Mouse (Mus musculus) heart, postnatal 0 days (tissue): Measurements from ENCODE around the gene Bcat2. TPM values are rescaled to one million over a fixed set of nuclear protein-coding genes. Genes with fewer than 3 reads are reported as not detected.
A peak's percentile ranks its signal among the peaks of the same experiment; 100 is the strongest.

Experiments
- ATAC-seq: fragments of 200-750 bp; cut with Nextera tagmentation; 2 replicates; pipeline ENCODE4 v1.8.0; 2017; ENCODE audit warnings: low read depth, moderate number of reproducible peaks, moderate library complexity; ENCODE audit not compliant: insufficient read depth
- DNase-seq: peaks from one replicate; pipeline ENCODE4 v3.0.0-alpha.2; 2016; ENCODE audit warnings: low spot score
- H3K27ac ChIP-seq: fragments of 300-500 bp; sonication (generic); 2 replicates; pipeline ENCODE4 v1.5.1; 2014; ENCODE audit warnings: low read depth, mild to moderate bottlenecking
- H3K27me3 ChIP-seq: fragments of 300-500 bp; sonication (generic); 2 replicates; pipeline ENCODE4 v1.6.1; 2014; ENCODE audit warnings: low read length, mixed read lengths; ENCODE audit not compliant: control insufficient read depth, insufficient read depth
- H3K36me3 ChIP-seq: fragments of 300-500 bp; sonication (generic); replicated peaks from 2 replicates; pipeline ENCODE4 v1.6.1; 2014; ENCODE audit warnings: low read length, mixed read lengths; ENCODE audit not compliant: control insufficient read depth, insufficient read depth
- H3K4me1 ChIP-seq: fragments of 300-500 bp; sonication (generic); 2 replicates; pipeline ENCODE4 v1.6.1; 2014; ENCODE audit warnings: antibody characterized with exemption; ENCODE audit not compliant: control insufficient read depth, insufficient read depth
- H3K4me2 ChIP-seq: fragments of 300-500 bp; sonication (generic); 2 replicates; pipeline ENCODE4 v1.6.1; 2014; ENCODE audit warnings: low read depth, mild to moderate bottlenecking, low read length, moderate library complexity
- H3K4me3 ChIP-seq: fragments of 300-500 bp; sonication (generic); 2 replicates; pipeline ENCODE4 v1.5.1; 2014; ENCODE audit warnings: low read depth, low read length
- H3K9ac ChIP-seq: fragments of 300-500 bp; sonication (generic); replicated peaks from 2 replicates; pipeline ENCODE4 v1.6.1; 2014; ENCODE audit warnings: low read depth, low read length, mixed read lengths
- H3K9me3 ChIP-seq: fragments of 300-500 bp; sonication (generic); replicated peaks from 2 replicates; pipeline ENCODE4 v1.6.1; 2016; ENCODE audit warnings: low read length; ENCODE audit not compliant: control insufficient read depth
- CTCF ChIP-seq: IDR thresholded peaks from 2 replicates; pipeline ENCODE4 v1.5.1; 2016; ENCODE audit warnings: antibody characterized with exemption, control low read depth, low read depth
- EP300 ChIP-seq: IDR thresholded peaks from 2 replicates; pipeline ENCODE4 v1.6.1; 2016; ENCODE audit warnings: antibody characterized with exemption, low read depth
- WGBS: fragments of 180-500 bp; shearing (Covaris S2); extraction: QIAGEN DNeasy Blood & Tissue Kit; methylation state at CpG from one replicate; pipeline ENCODE4 v1.1.7; 2014; 5-methylcytosine and 5-hydroxymethylcytosine counted together
- polyA plus RNA-seq: library from polyadenylated mRNA; unstranded; fragments of >200 nt; fragmentation: Nextera tagmentation; extraction: Ambion mirVana; gene quantifications from 2 replicates; pipeline ENCODE4 v1.2.1, GENCODE M21; 2015
- total RNA-seq: library from RNA; depleted of rRNA; stranded (reverse); fragments of >200 nt; gene quantifications from 2 replicates; pipeline ENCODE4 v1.2.3, GENCODE M21; 2014; ENCODE audit warnings: low replicate concordance

Bcat2 gene
- total and polyA plus RNA-seq, 2 experiments from 2014 or later: 70.6 to 73.7 TPM

DNA sequence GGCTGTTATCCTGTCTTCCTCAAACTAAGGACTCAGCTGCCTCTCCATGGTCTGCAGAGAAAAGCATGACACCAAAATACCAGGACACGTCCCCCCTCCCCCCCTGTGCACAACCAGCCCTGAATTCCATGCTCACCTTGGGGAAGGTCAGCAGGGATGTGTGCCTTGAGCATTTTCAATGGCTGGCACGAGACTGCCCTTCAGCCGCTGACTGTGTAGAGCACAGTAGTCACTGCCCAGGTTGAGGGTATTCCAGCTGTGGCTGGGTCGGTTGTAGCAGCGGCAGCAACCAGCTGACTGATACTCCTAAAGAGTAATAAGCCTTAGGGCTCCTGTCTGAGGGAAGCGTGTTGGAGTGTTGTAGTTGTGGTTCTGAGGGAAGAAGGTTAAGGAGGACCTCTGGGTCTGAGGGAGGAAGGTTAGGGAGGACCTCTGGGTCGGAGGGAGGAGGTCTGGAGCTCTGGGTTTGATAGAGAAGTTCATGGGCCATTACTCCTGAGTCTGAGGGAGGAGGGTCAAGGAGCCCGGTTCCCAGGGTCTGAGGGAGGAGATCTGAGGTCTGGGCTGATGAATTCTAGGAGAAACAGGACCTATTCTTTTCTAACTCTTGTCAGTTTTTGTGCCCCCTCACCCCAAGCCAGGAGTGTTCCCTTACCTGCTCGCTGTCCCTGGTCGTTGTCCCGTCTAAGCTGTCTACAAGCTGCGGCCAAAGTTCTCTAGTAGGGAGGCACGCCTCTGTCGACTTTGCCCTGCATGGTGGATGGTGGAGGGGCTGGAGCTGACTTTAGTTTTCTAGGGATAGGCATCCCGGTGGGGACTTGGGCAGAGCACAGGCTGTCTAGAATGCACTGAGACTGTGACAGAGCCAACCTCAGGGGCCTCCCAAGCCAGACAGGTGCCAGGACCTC lies 4.8 kb downstream of the Bcat2 start:
- Histone ChIP-seq H3K27me3 (no peaks in the 10 kb centered on the region), H3K4me2 (peak overlapping the region; percentile 3; the same call in 1 of the 2 replicates), H3K9me3 (no peaks in the 10 kb centered on the region), H3K27ac (peak overlapping the region; percentile 56), H3K4me1 (peaks cover 20% of the 10 kb centered on the region), H3K36me3 (peaks cover 21% of the 10 kb centered on the region), H3K4me3 (no peak overlapping the region), H3K9ac (no peak overlapping the region)
- DNase-seq: no peak
- WGBS: 70% methylated on average over 15 of the region's 15 CpGs
- TF ChIP-seq CTCF (no peak), EP300 (no peak)
- peak; percentile 49; the same call in 1 of the 2 replicates for ATAC-seq

GRCm38 (mm10) chr7:45585923-45586322 lies 16.0 kb downstream of the Bcat2 start:
- Histone ChIP-seq H3K36me3 (peaks cover 35% of the 10 kb centered on the region), H3K27me3 (no peaks in the 10 kb centered on the region), H3K4me3 (no peak overlapping the region), H3K9me3 (no peaks in the 10 kb centered on the region), H3K9ac (no peak overlapping the region), H3K4me1 (no peaks in the 10 kb centered on the region), H3K27ac (no peak overlapping the region), H3K4me2 (no peak overlapping the region)
- 92% methylated on average over 6 of the region's 6 CpGs for WGBS
- DNase-seq (no peak), ATAC-seq (no peak)
- no peak for TF ChIP-seq CTCF
- TF ChIP-seq EP300: no peak

- Histone ChIP-seq H3K27ac (no peak overlapping the region), H3K9ac (no peak overlapping the region)
- ATAC-seq: no peak
Observed at GRCm38 (mm10) chr7:45587631-45588592, 18.0 kb downstream of the Bcat2 start.

GRCm38 (mm10) chr7:45589173-45589572 lies 19.2 kb downstream of the Bcat2 start:
- Histone ChIP-seq H3K4me1 (no peaks in the 10 kb centered on the region), H3K36me3 (peaks cover 22% of the 10 kb centered on the region), H3K4me2 (peak overlapping the region; percentile 57), H3K9ac (no peak overlapping the region), H3K9me3 (no peaks in the 10 kb centered on the region), H3K27me3 (no peaks in the 10 kb centered on the region), H3K27ac (no peak overlapping the region), H3K4me3 (peak overlapping the region; percentile 32)
- 5% methylated on average over 19 of the region's 19 CpGs for WGBS
- DNase-seq (peak; percentile 97), ATAC-seq (peak; percentile 97)
- TF ChIP-seq EP300 (no peak), CTCF (peak; percentile 93)

More at GRCm38 (mm10) chr7:45587631-45588592, 18.0 kb downstream of the Bcat2 start:
- no peak for TF ChIP-seq EP300
- no peak for TF ChIP-seq CTCF
- Histone ChIP-seq H3K4me1 (no peaks in the 10 kb centered on the region), H3K4me2 (no peak overlapping the region), H3K4me3 (no peak overlapping the region), H3K27me3 (no peaks in the 10 kb centered on the region), H3K9me3 (no peaks in the 10 kb centered on the region), H3K36me3 (peaks cover 26% of the 10 kb centered on the region)
- 91% methylated on average over 23 of the region's 23 CpGs for WGBS
- no peak for DNase-seq

- ATAC-seq (no peak), DNase-seq (no peak)
- no peaks in the 10 kb centered on the region for H3K4me1 ChIP-seq
- H3K4me3 ChIP-seq: no peak overlapping the region
- H3K36me3 ChIP-seq: peaks cover 18% of the 10 kb centered on the region
- no peak overlapping the region for H3K4me2 ChIP-seq
- no peak overlapping the region for H3K9ac ChIP-seq
- no peak for TF ChIP-seq CTCF
- no peak for TF ChIP-seq EP300
- H3K27ac ChIP-seq: no peak overlapping the region
- 95% methylated on average over 5 of the region's 5 CpGs for WGBS
- H3K27me3 ChIP-seq: no peaks in the 10 kb centered on the region
- H3K9me3 ChIP-seq: no peaks in the 10 kb centered on the region
Observed at GRCm38 (mm10) chr7:45589898-45590297, 19.9 kb downstream of the Bcat2 start.
